Comparison of ENCODE assay signal across 10 mouse cellular contexts in genomic region chr4:111907926-111908325, GRCm38 (mm10). TPM values are rescaled to one million over a fixed set of nuclear protein-coding genes. Genes with fewer than 3 reads are reported as not detected.
A peak's percentile ranks its signal among the peaks of the same experiment; 100 is the strongest.
DNase-seq lines count a peak whose midpoint lies in the region; ATAC-seq and TF ChIP-seq lines count a peak whose summit lies in the region.
"Had no signal": no experiment of that assay in that cellular context is flagged by ENCODE, and none has a peak within 500 bp of the region (broad histone marks: within the 10 kb centered on the region; RNA-seq: fewer than 3 reads in every experiment).

No protein-coding gene starts in this region.

- no peaks in the 10 kb centered on the region for H3K4me1 ChIP-seq in hindbrain, postnatal 0 days (ENCODE audit: insufficient read depth, low read length)
- H3K4me1 ChIP-seq: stomach, embryonic 15.5 days had no signal

- H3K36me3 ChIP-seq in hindbrain, postnatal 0 days (ENCODE audit: insufficient read depth, low read length), result no peaks in the 10 kb centered on the region
- H3K36me3 ChIP-seq: stomach, embryonic 15.5 days had no signal

- DNase-seq in gastrocnemius, adult 18-20 months (ENCODE audit: low spot score), result peak; percentile 2
- DNase-seq in gastrocnemius, postnatal 25 days, result no peak
- DNase-seq in thymus, postnatal 0 days (ENCODE audit: low spot score), result peak; percentile 51
- no peak for DNase-seq in thymus, postnatal 4 days
- peak; percentile 70 for DNase-seq in hindbrain, postnatal 0 days (ENCODE audit: low spot score)
- no peak for DNase-seq in right cerebral cortex, postnatal 4 days
- DNase-seq in heart, postnatal 4 days, result no peak
- no peak for DNase-seq in spleen, adult 18-20 months

- H3K27me3 ChIP-seq in hindbrain, postnatal 0 days (ENCODE audit: insufficient read depth, low read length), result no peaks in the 10 kb centered on the region
- H3K27me3 ChIP-seq: stomach, embryonic 15.5 days had no signal

- no peak overlapping the region for H3K27ac ChIP-seq in hindbrain, postnatal 0 days
- H3K27ac ChIP-seq: stomach, embryonic 15.5 days had no signal

- H3K9ac ChIP-seq in hindbrain, postnatal 0 days (replicated peaks; ENCODE audit: low read length), result no peak overlapping the region
- H3K9ac ChIP-seq: stomach, embryonic 15.5 days had no signal

- no peaks in the 10 kb centered on the region for H3K9me3 ChIP-seq in hindbrain, postnatal 0 days (ENCODE audit: low read length)
- H3K9me3 ChIP-seq: stomach, embryonic 15.5 days had no signal

- TF ChIP-seq CTCF in hindbrain, postnatal 0 days (IDR thresholded peaks at IDR 0.05; ENCODE audit: low read depth), result peak; percentile 83

- H3K4me2 ChIP-seq in hindbrain, postnatal 0 days (ENCODE audit: low read depth, low read length), result no peak overlapping the region
- H3K4me2 ChIP-seq: stomach, embryonic 15.5 days had no signal

- peak; percentile 62 for ATAC-seq in hindbrain, postnatal 0 days

- no peak overlapping the region for H3K4me3 ChIP-seq in hindbrain, postnatal 0 days (ENCODE audit: low read length)
- H3K4me3 ChIP-seq: stomach, embryonic 15.5 days had no signal

- 44% methylated on average over 2 of the region's 2 CpGs for WGBS in hindbrain, postnatal 0 days

RNA-seq across cellular contexts. Expression of gene Slc5a9, which starts 5.2 kb away (rescaled TPM):
- total RNA-seq in gastrocnemius, adult 18-20 months (2021), result not detected
- not detected for total RNA-seq in gastrocnemius, postnatal 25 days (2021)
- 34.6 and 39.0 TPM in 2 replicates for polyA plus RNA-seq in thymus, postnatal 0 days (2015; fragmentation: Nextera tagmentation; extraction: Ambion mirVana)
- total RNA-seq in hindbrain, postnatal 0 days (2014; rRNA removed), result not detected in 2 replicates
- not detected in 2 replicates for polyA plus RNA-seq in hindbrain, postnatal 0 days (2015; fragmentation: Nextera tagmentation; extraction: Ambion mirVana)
- total RNA-seq in heart, postnatal 4 days (2021), result not detected
- total RNA-seq: layer of hippocampus, postnatal 14 days had no signal

RNA-seq across cellular contexts. Expression of gene Skint8, which starts 11.3 kb away (rescaled TPM):
- total RNA-seq in gastrocnemius, adult 18-20 months (2021), result not detected
- not detected for total RNA-seq in gastrocnemius, postnatal 25 days (2021)
- 3.0 and 3.6 TPM in 2 replicates for polyA plus RNA-seq in thymus, postnatal 0 days (2015; fragmentation: Nextera tagmentation; extraction: Ambion mirVana)
- total RNA-seq in hindbrain, postnatal 0 days (2014; rRNA removed), result not detected in 2 replicates
- polyA plus RNA-seq in hindbrain, postnatal 0 days (2015; fragmentation: Nextera tagmentation; extraction: Ambion mirVana), result not detected in 2 replicates
- not detected for total RNA-seq in heart, postnatal 4 days (2021)
- total RNA-seq: layer of hippocampus, postnatal 14 days had no signal

Comparison
In these comparisons a context has a peak if more than half of its experiments do, and no peak if none do; other contexts are left out.
1. DNase-seq: peak in gastrocnemius, adult 18-20 months (single experiment), thymus, postnatal 0 days (single experiment) and hindbrain, postnatal 0 days (single experiment); none in gastrocnemius, postnatal 25 days (single experiment), thymus, postnatal 4 days (single experiment), right cerebral cortex, postnatal 4 days (single experiment), heart, postnatal 4 days (single experiment) and spleen, adult 18-20 months (0 of 2).